Mouse (Mus musculus) MEL (cell line): ENCODE results near the gene Hoxa9.

Source experiments
- CTCF ChIP-seq, 3 experiments: IDR thresholded peaks in 2 of 3; conservative IDR thresholded peaks in 1 of 3; 2 replicates each; pipeline ENCODE4 v1.5.1; 2011 to 2012; ENCODE audit warnings: low read length in 3 of 3, low read depth in 2 of 3, mild to moderate bottlenecking in 2 of 3, improper control_type of control experiment in 1 of 3, inconsistent platforms in 1 of 3, mixed read lengths in 1 of 3, moderate library complexity in 1 of 3; ENCODE audit not compliant: control insufficient read depth in 1 of 3, insufficient read depth in 1 of 3, poor library complexity in 1 of 3, severe bottlenecking in 1 of 3
- ETS1 ChIP-seq: IDR thresholded peaks from 2 replicates; pipeline ENCODE4 v1.6.1; 2012; ENCODE audit warnings: low read depth, mild to moderate bottlenecking, inconsistent platforms, low read length, improper control_type of control experiment, moderate library complexity
- GABPA ChIP-seq: IDR thresholded peaks from 2 replicates; pipeline ENCODE4 v1.6.1; 2012; ENCODE audit warnings: low read depth, mild to moderate bottlenecking, inconsistent platforms, low read length, improper control_type of control experiment, moderate library complexity
- MXI1 ChIP-seq: IDR thresholded peaks from 2 replicates; pipeline ENCODE4 v1.6.1; 2011; ENCODE audit warnings: mild to moderate bottlenecking, low read depth, low read length, improper control_type of control experiment
- POLR2A ChIP-seq, 2 experiments: IDR thresholded peaks; 2 replicates each; pipeline ENCODE4 v1.6.1; 2011 to 2012; ENCODE audit warnings: low read length in 2 of 2, mild to moderate bottlenecking in 2 of 2, control low read depth in 1 of 2, improper control_type of control experiment in 1 of 2, low read depth in 1 of 2, moderate library complexity in 1 of 2; ENCODE audit not compliant: control insufficient read depth in 1 of 2, insufficient read depth in 1 of 2, poor library complexity in 1 of 2
- POLR2AphosphoS2 ChIP-seq: IDR thresholded peaks from 2 replicates; pipeline ENCODE4 v1.6.1; 2011; ENCODE audit warnings: low read length, improper control_type of control experiment
- RAD21 ChIP-seq: IDR thresholded peaks from 2 replicates; pipeline ENCODE4 v1.6.1; 2011; ENCODE audit warnings: mild to moderate bottlenecking, low read depth, low read length, improper control_type of control experiment
- TAL1 ChIP-seq: IDR thresholded peaks from 2 replicates; pipeline ENCODE4 v1.6.1; 2012; ENCODE audit warnings: mild to moderate bottlenecking, inconsistent platforms, low read length, moderate library complexity, mixed read lengths
- TBP ChIP-seq: IDR thresholded peaks from 2 replicates; pipeline ENCODE4 v1.8.0; 2011; ENCODE audit warnings: low read depth, low read length, improper control_type of control experiment
- TCF12 ChIP-seq: IDR thresholded peaks from 2 replicates; pipeline ENCODE4 v1.6.1; 2014; ENCODE audit warnings: low read depth, mild to moderate bottlenecking, inconsistent platforms, low read length, improper control_type of control experiment, moderate library complexity
- USF1 ChIP-seq: IDR thresholded peaks from 2 replicates; pipeline ENCODE4 v1.6.1; 2014; ENCODE audit warnings: low read depth, mild to moderate bottlenecking, inconsistent platforms, low read length, improper control_type of control experiment, moderate library complexity
- ZC3H11A ChIP-seq: IDR thresholded peaks from 2 replicates; pipeline ENCODE4 v1.6.1; 2012; ENCODE audit warnings: low read depth, mild to moderate bottlenecking, inconsistent platforms, low read length, improper control_type of control experiment

DNA sequence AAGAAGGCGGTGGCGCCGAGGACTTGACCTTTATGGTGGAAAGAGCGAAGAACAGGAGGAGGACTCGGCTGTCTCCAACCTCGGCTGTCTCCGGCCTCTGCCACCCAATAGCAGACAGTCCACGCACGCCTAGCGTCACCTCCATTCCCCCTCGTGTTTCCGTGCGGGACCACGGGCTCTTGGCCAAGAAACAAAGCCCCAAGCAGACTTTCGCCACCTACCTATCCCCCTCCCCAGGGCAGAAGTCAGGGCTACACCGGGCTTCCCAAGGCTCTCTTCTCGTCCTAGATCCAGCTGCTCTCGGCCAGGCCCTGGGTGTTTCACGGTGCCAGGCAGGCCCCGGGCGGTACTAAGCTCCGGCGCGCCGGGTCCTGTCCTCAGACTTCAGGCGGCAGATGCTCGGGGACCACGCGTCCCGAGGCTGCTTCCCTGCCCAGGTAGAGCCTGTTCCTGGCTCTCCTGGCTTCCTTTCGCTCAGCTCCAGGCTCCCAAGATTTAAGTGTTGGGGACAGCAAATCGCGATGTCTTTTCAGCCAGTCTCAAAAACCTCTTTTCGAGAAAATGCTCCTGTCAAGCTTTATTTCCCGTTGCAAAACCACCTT, 22.0 kb upstream of the Hoxa9 start:
- no peak for TF ChIP-seq POLR2AphosphoS2
- no peak for TF ChIP-seq CTCF (IDR thresholded peaks at IDR 0.05 in 2 of 3, conservative IDR thresholded peaks at IDR 0.05 in 1 of 3; ENCODE audit: control insufficient read depth in 1 of 3, insufficient read depth in 1 of 3, low read depth in 2 of 3, low read length in 3 of 3, poor library complexity in 1 of 3, severe bottlenecking in 1 of 3)
- no peak for TF ChIP-seq MXI1
- TF ChIP-seq POLR2A (IDR thresholded peaks at IDR 0.05; ENCODE audit: control insufficient read depth in 1 of 2, insufficient read depth in 1 of 2, low read depth in 1 of 2, low read length in 2 of 2, poor library complexity in 1 of 2), result no peak
- TF ChIP-seq USF1, result no peak
- no peak for TF ChIP-seq ZC3H11A
- no peak for TF ChIP-seq RAD21
- no peak for TF ChIP-seq ETS1
- no peak for TF ChIP-seq TBP
- no peak for TF ChIP-seq TCF12
- TF ChIP-seq TAL1, result no peak
- no peak for TF ChIP-seq GABPA
